Mouse (Mus musculus): Measurements from ENCODE around the gene Xrcc1.

GRCm38 (mm10) chr7:24621193-24621592, 75.1 kb downstream of the Xrcc1 start:
- peak; percentile 43 for TF ChIP-seq CTCF (IDR thresholded peaks at IDR 0.05)
- no peak for TF ChIP-seq EP300 (IDR thresholded peaks at IDR 0.05)
